Mouse (Mus musculus): ENCODE data around the gene Pbld1. TPM values are rescaled to one million over a fixed set of nuclear protein-coding genes. Genes with fewer than 3 reads are reported as not detected.

The Pbld1 gene
- not detected in 2 replicates for polyA plus RNA-seq (2012)

- Histone ChIP-seq H3K27me3 (ENCODE audit: control insufficient read depth) (no peaks in the 10 kb centered on the region), H3K36me3 (ENCODE audit: control insufficient read depth) (no peaks in the 10 kb centered on the region), H3K4me1 (ENCODE audit: control insufficient read depth) (no peaks in the 10 kb centered on the region), H3K4me3 (replicated peaks) (no peak within 1 kb of the TSS), H3K9me3 (ENCODE audit: control insufficient read depth, low read length) (no peaks in the 10 kb centered on the region; the same call in 1 of the 2 replicates)
- no peak for TF ChIP-seq GATA1 (IDR thresholded peaks at IDR 0.05; ENCODE audit: low read length)
- TF ChIP-seq TAL1 (IDR thresholded peaks at IDR 0.05; ENCODE audit: low read length) = no peak
Observed at GRCm38 (mm10) chr10:63059862-63060261, at the start of gene Pbld1. Pbld1 (plus strand) TSS chr10:63060162.

GRCm38 (mm10) chr10:63010268-63010667, 49.7 kb upstream of the Pbld1 start:
- Histone ChIP-seq H3K4me1 (ENCODE audit: control insufficient read depth) (peaks cover 6% of the 10 kb centered on the region), H3K9me3 (ENCODE audit: control insufficient read depth, low read length) (no peaks in the 10 kb centered on the region), H3K36me3 (ENCODE audit: control insufficient read depth) (peaks cover 68% of the 10 kb centered on the region), H3K4me3 (replicated peaks) (no peak overlapping the region), H3K27me3 (ENCODE audit: control insufficient read depth) (no peaks in the 10 kb centered on the region)
- no peak for TF ChIP-seq GATA1 (IDR thresholded peaks at IDR 0.05; ENCODE audit: low read length)
- no peak for TF ChIP-seq TAL1 (IDR thresholded peaks at IDR 0.05; ENCODE audit: low read length)

GRCm38 (mm10) chr10:63011556-63011955, 48.4 kb upstream of the Pbld1 start:
- H3K4me1 ChIP-seq (ENCODE audit: control insufficient read depth) = peaks cover 6% of the 10 kb centered on the region
- H3K36me3 ChIP-seq (ENCODE audit: control insufficient read depth) = peaks cover 81% of the 10 kb centered on the region
- H3K9me3 ChIP-seq (ENCODE audit: control insufficient read depth, low read length) = no peaks in the 10 kb centered on the region
- no peak overlapping the region for H3K4me3 ChIP-seq (replicated peaks)
- TF ChIP-seq GATA1 (IDR thresholded peaks at IDR 0.05; ENCODE audit: low read length) = no peak
- TF ChIP-seq TAL1 (IDR thresholded peaks at IDR 0.05; ENCODE audit: low read length) = no peak
- no peaks in the 10 kb centered on the region for H3K27me3 ChIP-seq (ENCODE audit: control insufficient read depth)

GRCm38 (mm10) chr10:63013476-63013875, 46.5 kb upstream of the Pbld1 start:
- Histone ChIP-seq H3K9me3 (ENCODE audit: control insufficient read depth, low read length) (no peaks in the 10 kb centered on the region), H3K4me3 (replicated peaks) (no peak overlapping the region), H3K36me3 (ENCODE audit: control insufficient read depth) (peaks cover 90% of the 10 kb centered on the region), H3K4me1 (ENCODE audit: control insufficient read depth) (peaks cover 6% of the 10 kb centered on the region), H3K27me3 (ENCODE audit: control insufficient read depth) (no peaks in the 10 kb centered on the region)
- TF ChIP-seq GATA1 (IDR thresholded peaks at IDR 0.05; ENCODE audit: low read length) = no peak
- TF ChIP-seq TAL1 (IDR thresholded peaks at IDR 0.05; ENCODE audit: low read length) = no peak

- Histone ChIP-seq H3K4me3 (replicated peaks) (no peak overlapping the region), H3K9me3 (ENCODE audit: control insufficient read depth, low read length) (no peaks in the 10 kb centered on the region), H3K4me1 (ENCODE audit: control insufficient read depth) (peaks cover 7% of the 10 kb centered on the region), H3K36me3 (ENCODE audit: control insufficient read depth) (peaks cover 93% of the 10 kb centered on the region), H3K27me3 (ENCODE audit: control insufficient read depth) (no peaks in the 10 kb centered on the region)
- no peak for TF ChIP-seq TAL1 (IDR thresholded peaks at IDR 0.05; ENCODE audit: low read length)
- no peak for TF ChIP-seq GATA1 (IDR thresholded peaks at IDR 0.05; ENCODE audit: low read length)
Observed at GRCm38 (mm10) chr10:63014168-63014567, 45.8 kb upstream of the Pbld1 start.

GRCm38 (mm10) chr10:63019304-63019703, 40.7 kb upstream of the Pbld1 start:
- no peaks in the 10 kb centered on the region for H3K9me3 ChIP-seq (ENCODE audit: control insufficient read depth, low read length)
- TF ChIP-seq GATA1 (IDR thresholded peaks at IDR 0.05; ENCODE audit: low read length) (no peak), TAL1 (IDR thresholded peaks at IDR 0.05; ENCODE audit: low read length) (no peak)
- no peaks in the 10 kb centered on the region for H3K27me3 ChIP-seq (ENCODE audit: control insufficient read depth)
- H3K4me3 ChIP-seq (replicated peaks) = no peak overlapping the region
- peaks cover 33% of the 10 kb centered on the region for H3K4me1 ChIP-seq (ENCODE audit: control insufficient read depth)
- peaks cover 61% of the 10 kb centered on the region for H3K36me3 ChIP-seq (ENCODE audit: control insufficient read depth)

GRCm38 (mm10) chr10:63021702-63022101, 38.3 kb upstream of the Pbld1 start:
- peaks cover 37% of the 10 kb centered on the region for H3K36me3 ChIP-seq (ENCODE audit: control insufficient read depth)
- H3K4me3 ChIP-seq (replicated peaks) = peak overlapping the region; percentile 73
- no peaks in the 10 kb centered on the region for H3K27me3 ChIP-seq (ENCODE audit: control insufficient read depth)
- H3K9me3 ChIP-seq (ENCODE audit: control insufficient read depth, low read length) = no peaks in the 10 kb centered on the region
- H3K4me1 ChIP-seq (ENCODE audit: control insufficient read depth) = peaks cover 49% of the 10 kb centered on the region
- no peak for TF ChIP-seq TAL1 (IDR thresholded peaks at IDR 0.05; ENCODE audit: low read length)
- no peak for TF ChIP-seq GATA1 (IDR thresholded peaks at IDR 0.05; ENCODE audit: low read length)

GRCm38 (mm10) chr10:63022541-63023120, 37.3 kb upstream of the Pbld1 start:
- H3K36me3 ChIP-seq (ENCODE audit: control insufficient read depth) = peaks cover 28% of the 10 kb centered on the region
- peak overlapping the region; percentile 73 for H3K4me3 ChIP-seq (replicated peaks)
- no peaks in the 10 kb centered on the region for H3K27me3 ChIP-seq (ENCODE audit: control insufficient read depth)
- peaks cover 49% of the 10 kb centered on the region for H3K4me1 ChIP-seq (ENCODE audit: control insufficient read depth)
- TF ChIP-seq TAL1 (IDR thresholded peaks at IDR 0.05; ENCODE audit: low read length) (no peak), GATA1 (IDR thresholded peaks at IDR 0.05; ENCODE audit: low read length) (no peak)
- H3K9me3 ChIP-seq (ENCODE audit: control insufficient read depth, low read length) = no peaks in the 10 kb centered on the region

GRCm38 (mm10) chr10:63023121-63023748, 36.7 kb upstream of the Pbld1 start:
- TF ChIP-seq GATA1 (IDR thresholded peaks at IDR 0.05; ENCODE audit: low read length) (no peak), TAL1 (IDR thresholded peaks at IDR 0.05; ENCODE audit: low read length) (no peak)

More at GRCm38 (mm10) chr10:63023121-63023748, 36.7 kb upstream of the Pbld1 start:
- H3K9me3 ChIP-seq (ENCODE audit: control insufficient read depth, low read length) = no peaks in the 10 kb centered on the region
- peaks cover 53% of the 10 kb centered on the region for H3K4me1 ChIP-seq (ENCODE audit: control insufficient read depth)
- no peaks in the 10 kb centered on the region for H3K27me3 ChIP-seq (ENCODE audit: control insufficient read depth)
- peaks cover 22% of the 10 kb centered on the region for H3K36me3 ChIP-seq (ENCODE audit: control insufficient read depth)
- H3K4me3 ChIP-seq (replicated peaks) = peak overlapping the region; percentile 73

Measured in erythroblast, embryonic 14.5 days (primary cell).